Mouse (Mus musculus): ENCODE data around the gene Gm45062.
"Not testable (repeated sequence)": the region's sequence is repeated elsewhere in the genome, so short reads cannot be mapped to it uniquely, and the experiment has no call there.

The Gm45062 gene

GRCm38 (mm10) chr6:8316201-8316600 lies 57.0 kb downstream of the Gm45062 start:
- DNase-seq (ENCODE audit: low spot score) = no peak

- no peak for DNase-seq (ENCODE audit: low spot score)
Measured at GRCm38 (mm10) chr6:8319591-8319990, 60.3 kb downstream of the Gm45062 start.

GRCm38 (mm10) chr6:8331496-8331895 lies 72.2 kb downstream of the Gm45062 start:
- not testable (repeated sequence) for DNase-seq (ENCODE audit: low spot score)

- DNase-seq (ENCODE audit: low spot score) = no peak
Measured at GRCm38 (mm10) chr6:8333380-8333779, 74.1 kb downstream of the Gm45062 start.

- DNase-seq (ENCODE audit: low spot score) = no peak
Measured at GRCm38 (mm10) chr6:8336487-8337390, 77.5 kb downstream of the Gm45062 start.

- no peak for DNase-seq (ENCODE audit: low spot score)
Measured at GRCm38 (mm10) chr6:8339453-8339852, 80.2 kb downstream of the Gm45062 start.

- no peak for DNase-seq (ENCODE audit: low spot score)
Measured at GRCm38 (mm10) chr6:8343271-8343670, 84.0 kb downstream of the Gm45062 start.

- no peak for DNase-seq (ENCODE audit: low spot score)
Measured at GRCm38 (mm10) chr6:8345219-8345856, 86.1 kb downstream of the Gm45062 start.

GRCm38 (mm10) chr6:8347154-8347553 lies 87.9 kb downstream of the Gm45062 start:
- DNase-seq (ENCODE audit: low spot score) = no peak

- no peak for DNase-seq (ENCODE audit: low spot score)
Measured at GRCm38 (mm10) chr6:8348344-8348743, 89.1 kb downstream of the Gm45062 start.

- DNase-seq (ENCODE audit: low spot score) = no peak
Measured at GRCm38 (mm10) chr6:8349060-8349670, 89.9 kb downstream of the Gm45062 start.

- DNase-seq (ENCODE audit: low spot score) = no peak
Measured at GRCm38 (mm10) chr6:8351507-8351906, 92.3 kb downstream of the Gm45062 start.

- DNase-seq (ENCODE audit: low spot score) = no peak
Measured at GRCm38 (mm10) chr6:8352533-8353168, 93.4 kb downstream of the Gm45062 start.

- DNase-seq (ENCODE audit: low spot score) = no peak
Measured at GRCm38 (mm10) chr6:8353461-8353860, 94.2 kb downstream of the Gm45062 start.

- DNase-seq (ENCODE audit: low spot score) = no peak
Measured at GRCm38 (mm10) chr6:8354846-8355245, 95.6 kb downstream of the Gm45062 start.

- DNase-seq (ENCODE audit: low spot score) = no peak
Measured at GRCm38 (mm10) chr6:8358232-8358631, 99.0 kb downstream of the Gm45062 start.

GRCm38 (mm10) chr6:8358782-8359181 lies 99.5 kb downstream of the Gm45062 start:
- DNase-seq (ENCODE audit: low spot score) = no peak

- DNase-seq (ENCODE audit: low spot score) = no peak
Measured at GRCm38 (mm10) chr6:8360805-8361204, 101.6 kb downstream of the Gm45062 start.

GRCm38 (mm10) chr6:8364033-8364756 lies 104.9 kb downstream of the Gm45062 start:
- no peak for DNase-seq (ENCODE audit: low spot score)

- DNase-seq (ENCODE audit: low spot score) = no peak
Measured at GRCm38 (mm10) chr6:8364757-8365150, 105.5 kb downstream of the Gm45062 start.

- no peak for DNase-seq (ENCODE audit: low spot score)
Measured at GRCm38 (mm10) chr6:8367675-8368074, 108.4 kb downstream of the Gm45062 start.
